Mouse (Mus musculus) cerebellum, adult 2 months (tissue): ENCODE data around the gene Arhgef18.

ENCODE experiments used
- CTCF ChIP-seq: fragments of 200-500 bp; IDR thresholded peaks from 2 replicates; pipeline ENCODE4 v1.5.1; 2011; ENCODE audit warnings: low read depth, mild to moderate bottlenecking, control low read depth, low read length, moderate library complexity, borderline replicate concordance; ENCODE audit not compliant: insufficient read depth
- POLR2A ChIP-seq: fragments of 200-500 bp; IDR thresholded peaks from 2 replicates; pipeline ENCODE4 v1.6.1; 2011; ENCODE audit warnings: low read length, control low read depth, borderline replicate concordance; ENCODE audit not compliant: insufficient read depth

- TF ChIP-seq CTCF: no peak
- no peak for TF ChIP-seq POLR2A
Observed at GRCm38 (mm10) chr8:3412816-3413215, 20.0 kb downstream of the Arhgef18 start.
